Mouse (Mus musculus) bone marrow macrophage, adult 2 months (primary cell): ENCODE measurements at regions not wholly inside any gene's neighbourhood (a gene's known extent, or its start where the extent isn't known, plus 50 kb on each side); places are given as distances from the start of the nearest gene placed in this dataset.

ENCODE experiments used
- CTCF ChIP-seq: IDR thresholded peaks from 2 replicates; pipeline ENCODE4 v1.5.1; 2012; ENCODE audit warnings: low read depth, mild to moderate bottlenecking, low read length, moderate library complexity
- POLR2A ChIP-seq: IDR thresholded peaks from 2 replicates; pipeline ENCODE4 v1.6.1; 2012; ENCODE audit warnings: mild to moderate bottlenecking, low read depth, low read length, borderline replicate concordance

- TF ChIP-seq CTCF, result no peak
- no peak for TF ChIP-seq POLR2A
These were observed 136.8 kb downstream of the Thbs2 start for GRCm38 (mm10) chr17:14557214-14557613.
